Mouse (Mus musculus) heart, postnatal 4 days (tissue): Measurements from ENCODE around the gene Blnk. TPM values are rescaled to one million over a fixed set of nuclear protein-coding genes. Genes with fewer than 3 reads are reported as not detected.

Source experiments
- DNase-seq: peaks from one replicate; pipeline ENCODE4 v3.0.0; 2021
- microRNA-seq, 2 experiments: library from miRNA; unstranded; fragments of <30 nt; microRNA quantifications; one replicate each; pipeline ENCODE4 v1.2.0; 2021 to 2022
- total RNA-seq, 2 experiments: library from RNA; stranded (reverse); gene quantifications; 2 replicates each; pipeline ENCODE4 v1.2.3; 2021

Blnk gene
- total RNA-seq, 2 experiments from 2014 or later, result 0.27 to 0.55 TPM

- no peak for DNase-seq
These were observed 29.1 kb downstream of the Blnk start for GRCm38 (mm10) chr19:40964936-40965850.

DNA sequence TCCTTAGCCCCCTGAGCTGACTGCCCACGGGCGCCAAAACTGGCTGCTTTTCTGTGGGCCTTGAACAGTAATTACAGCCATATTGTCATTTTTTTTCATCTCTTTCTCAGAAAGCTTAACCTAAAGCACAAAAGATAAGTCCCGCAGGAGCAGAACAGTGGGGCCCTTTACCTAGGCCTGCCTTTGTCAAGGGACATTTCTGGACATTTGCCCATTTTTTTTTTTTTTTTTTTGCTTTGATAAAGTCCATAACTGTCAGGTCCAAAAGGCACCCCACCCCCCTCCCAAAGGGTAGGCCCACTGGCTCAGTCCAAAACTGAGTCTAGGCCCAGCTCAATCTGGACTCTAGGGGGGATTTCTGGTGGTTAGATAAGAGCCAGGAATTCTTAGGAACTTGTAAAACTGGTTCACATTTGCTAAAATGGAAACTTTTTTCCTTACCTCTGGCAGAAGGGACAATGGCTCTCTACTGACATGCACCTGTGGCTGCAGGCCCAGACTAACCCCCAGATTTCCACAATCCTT is 29.9 kb downstream of the Blnk start:
- no peak for DNase-seq

DNA sequence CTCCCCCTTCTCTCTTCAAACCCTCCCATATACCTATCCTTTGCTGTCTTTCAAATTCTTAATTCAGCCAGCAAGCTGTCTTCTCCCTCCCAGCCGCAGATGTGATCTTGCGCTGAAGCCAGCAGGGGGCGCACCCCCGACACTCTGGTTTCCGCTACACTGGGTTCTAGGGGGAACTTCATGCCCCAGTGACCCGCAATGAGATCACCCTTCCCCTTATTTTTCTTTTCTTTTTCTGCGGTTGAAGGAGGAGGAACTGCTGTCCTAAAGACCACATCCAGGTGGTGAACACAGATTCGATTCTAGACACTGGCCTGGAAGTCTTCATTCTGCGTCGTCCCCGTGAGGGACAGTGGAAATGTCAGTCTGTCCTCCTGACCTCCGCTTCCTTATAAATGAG is 31.3 kb downstream of the Blnk start:
- DNase-seq, result peak; percentile 61

GRCm38 (mm10) chr19:40958981-40959380 is 35.4 kb downstream of the Blnk start:
- no peak for DNase-seq

- no peak for DNase-seq
These were observed 47.3 kb downstream of the Blnk start for GRCm38 (mm10) chr19:40946937-40947577.

GRCm38 (mm10) chr19:40943552-40943951 is 50.8 kb downstream of the Blnk start:
- DNase-seq, result no peak

DNA sequence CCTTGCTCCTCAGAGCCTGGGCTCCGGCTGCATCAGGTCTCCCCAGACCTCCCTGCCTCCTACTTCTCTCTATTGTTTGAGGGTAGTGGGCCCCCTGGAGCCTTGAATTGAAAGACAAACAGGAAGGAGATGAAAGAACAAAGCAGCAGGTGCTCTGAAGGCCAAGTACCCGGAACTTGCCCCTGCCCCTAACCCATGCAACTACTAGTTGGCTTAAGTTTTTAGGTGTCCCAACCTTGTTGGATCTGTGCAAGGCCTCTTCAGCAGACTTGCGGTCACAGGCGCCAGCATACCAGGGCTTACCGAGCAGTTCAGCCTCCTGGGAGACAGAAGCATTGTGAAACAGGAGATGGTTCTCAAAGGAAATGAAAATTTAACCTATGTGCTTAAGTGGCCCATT is 58.3 kb downstream of the Blnk start:
- DNase-seq, result no peak

GRCm38 (mm10) chr19:40935376-40935775 is 59.0 kb downstream of the Blnk start:
- DNase-seq, result no peak

DNA sequence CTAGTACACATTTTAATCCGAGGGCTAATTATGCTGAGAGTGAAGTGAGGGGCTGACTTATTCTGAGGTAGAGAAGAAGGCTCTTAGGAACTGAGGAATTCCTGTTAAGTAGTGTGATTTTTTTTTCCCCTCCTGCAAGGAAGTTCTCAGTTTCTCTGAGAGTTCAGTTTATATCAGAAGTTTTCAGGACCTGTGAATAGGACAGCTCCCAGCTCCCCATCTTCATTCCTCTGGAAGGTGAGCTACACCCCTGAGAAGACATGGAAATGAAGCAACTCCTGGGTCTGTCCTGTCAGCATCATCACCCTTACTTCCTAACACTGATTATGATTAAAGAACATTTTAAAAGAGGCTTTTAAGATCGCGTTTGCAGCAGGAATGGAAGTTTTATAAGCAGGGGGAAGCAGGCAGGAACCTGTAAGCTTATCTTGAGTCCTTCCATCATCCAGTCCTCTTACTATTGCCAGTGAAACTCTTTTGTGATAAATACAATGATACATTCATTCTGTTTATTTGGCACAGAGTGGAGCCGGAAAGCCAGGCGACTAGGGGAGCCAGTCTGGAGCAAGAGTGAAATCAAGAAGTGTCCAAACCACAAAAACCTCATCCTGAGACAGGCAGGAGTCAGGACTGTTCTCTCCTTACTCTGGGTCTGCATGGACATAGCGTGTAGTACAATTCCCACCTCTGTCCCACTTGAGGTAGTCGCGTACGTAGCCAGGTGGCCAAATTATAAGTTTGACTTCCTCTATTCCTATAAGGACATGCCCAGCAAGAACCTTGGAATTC is 62.6 kb downstream of the Blnk start:
- DNase-seq, result no peak

GRCm38 (mm10) chr19:40895393-40895703 is 99.0 kb downstream of the Blnk start:
- DNase-seq, result no peak

DNA sequence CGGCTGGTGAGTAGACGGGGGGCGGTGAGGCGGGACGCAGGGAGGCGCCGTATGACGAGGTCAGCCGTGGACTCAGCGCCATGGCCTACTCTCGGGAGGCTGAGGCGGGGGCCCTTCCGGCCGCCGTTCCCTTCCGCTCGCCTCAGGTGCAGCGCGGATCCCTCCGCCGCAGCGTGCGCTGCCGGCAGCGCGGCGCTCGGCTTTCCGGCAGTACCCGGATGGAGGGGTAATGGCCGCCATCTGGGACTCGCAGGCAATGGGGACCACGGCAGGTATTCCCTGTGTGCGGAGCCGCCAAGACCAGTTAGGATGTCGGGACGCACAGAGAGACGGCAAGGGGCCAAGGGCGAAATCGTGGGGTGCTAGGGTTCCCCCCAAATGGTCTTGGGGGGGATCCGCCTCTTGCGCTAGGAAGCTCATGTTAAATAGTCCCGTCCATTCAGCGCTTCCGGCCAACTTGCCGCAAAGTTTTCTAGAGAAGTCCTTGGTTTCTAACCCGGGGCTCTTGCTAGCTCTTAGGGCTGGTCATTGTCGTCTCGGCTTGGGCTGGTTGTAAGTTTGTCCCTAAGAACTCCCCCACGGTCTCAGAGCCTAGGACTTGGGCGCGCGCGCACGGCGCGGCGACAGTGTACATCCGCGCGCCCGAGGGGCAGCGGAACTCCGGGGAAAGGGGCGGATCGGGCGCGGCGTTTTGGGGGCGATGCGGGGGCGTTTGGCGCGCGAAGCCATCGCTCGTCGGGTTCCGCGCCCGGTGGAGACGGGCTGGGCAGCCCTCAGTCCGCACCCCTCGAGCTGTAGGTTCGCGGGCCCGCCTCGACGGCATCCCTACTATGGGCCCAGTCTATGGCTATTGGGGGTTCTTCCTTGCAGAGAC is 99.6 kb downstream of the Blnk start, which contains the start of gene Zfp518a:
Gene Zfp518a, plus strand, starts transcription at position 187 of the 874 bp plus-strand sequence.
- peak; percentile 88 for DNase-seq

GRCm38 (mm10) chr19:40894071-40894506 is 100.2 kb downstream of the Blnk start:
- no peak for DNase-seq

DNA sequence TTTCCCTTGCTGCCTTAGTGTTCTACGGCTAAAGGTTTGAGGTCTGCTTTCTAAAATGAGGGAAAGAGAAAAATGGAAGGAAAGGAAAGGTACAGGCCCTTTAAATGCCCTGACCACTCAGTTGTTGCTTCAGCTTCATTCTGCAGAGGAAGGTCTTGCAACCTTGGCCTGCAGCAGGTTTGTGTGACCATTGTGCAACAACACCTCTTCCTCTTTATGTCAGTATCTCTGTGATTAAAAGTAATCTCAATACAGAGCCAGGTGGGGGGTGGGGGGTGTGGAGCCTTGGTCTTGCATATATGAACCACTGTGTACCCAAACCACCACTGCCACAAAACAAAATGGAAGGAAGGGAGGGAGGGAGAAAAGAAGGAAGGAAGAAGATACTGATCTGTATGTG is 105.4 kb downstream of the Blnk start:
- no peak for DNase-seq

GRCm38 (mm10) chr19:40881700-40882099 is 112.6 kb downstream of the Blnk start:
- no peak for DNase-seq

Small RNA genes lying within 50 kb of the gene (microRNA-seq; reads per million reads assigned to microRNA genes)
- gene Mir8092, result 0.35 to 0.82 reads per million in 2 experiments

Other genes with a start within 250 kb of the Blnk start
- gene Cc2d2b, start 245.8 kb downstream of the Blnk start, total RNA-seq, result not detected
- gene Ccnj, start 163.3 kb downstream of the Blnk start, total RNA-seq, result 1 to 10 TPM; 7.4 to 7.5 TPM
- gene Zfp518a, start 99.8 kb downstream of the Blnk start, total RNA-seq, result 10 to 100 TPM in 1 of 2 experiments, 1 to 10 TPM in 1; 9.6 to 10.9 TPM
- gene Dntt, start 34.7 kb upstream of the Blnk start, total RNA-seq, result not detected
- gene Opalin, start 82.6 kb upstream of the Blnk start, total RNA-seq, result not detected
- 1 to 10 TPM; 2.3 to 2.4 TPM for gene Tll2, start 212.3 kb upstream of the Blnk start, total RNA-seq